Mouse (Mus musculus): ENCODE measurements at regions not wholly inside any gene's neighbourhood (a gene's known extent, or its start where the extent isn't known, plus 50 kb on each side); places are given as distances from the start of the nearest gene placed in this dataset.

DNA sequence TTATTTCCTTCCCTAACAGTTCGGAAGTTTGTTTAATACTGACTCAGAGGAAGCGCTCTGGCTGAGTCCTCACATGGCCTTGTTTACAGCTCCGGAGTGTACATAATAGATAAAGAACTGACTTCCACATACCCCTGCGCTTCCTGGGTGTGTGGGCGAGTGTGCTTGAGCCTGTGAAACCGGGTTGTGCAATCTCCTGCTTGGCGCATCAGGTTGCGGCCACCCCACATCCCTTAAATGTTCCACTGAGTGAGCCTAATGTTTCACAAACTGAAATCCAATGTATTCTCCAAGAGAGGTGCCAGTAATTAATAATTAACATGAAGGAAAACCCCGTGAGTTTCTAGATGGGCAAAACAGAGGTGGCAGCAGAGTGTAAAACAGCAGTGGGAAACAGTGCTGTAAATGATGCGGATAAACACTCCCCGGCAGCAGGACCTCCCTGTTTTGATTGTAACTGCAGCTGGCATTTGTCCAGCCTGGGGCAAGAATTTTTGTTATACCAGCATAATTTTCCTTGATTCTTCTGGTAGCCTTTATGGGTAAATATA is 175.2 kb upstream of the Cdkn2b start:
- H3K4me3 ChIP-seq (ENCODE audit: low read depth, low read length) = no peak overlapping the region
- H3K9ac ChIP-seq (ENCODE audit: low read length) = no peak overlapping the region
- DNase-seq (ENCODE audit: low spot score) = no peak
- no peak for ATAC-seq (replicated peaks; ENCODE audit: low FRiP score)
- no peak overlapping the region for H3K4me2 ChIP-seq (ENCODE audit: low read depth, low read length, severe bottlenecking)
- 68% methylated on average over 11 of the region's 11 CpGs for WGBS
- H3K9me3 ChIP-seq (ENCODE audit: control insufficient read depth, low read length) = no peaks in the 10 kb centered on the region
- H3K4me1 ChIP-seq (replicated peaks; ENCODE audit: control insufficient read depth, insufficient read depth, low read length) = no peaks in the 10 kb centered on the region
- no peak overlapping the region for H3K27ac ChIP-seq (ENCODE audit: low read depth, low read length)
- no peaks in the 10 kb centered on the region for H3K36me3 ChIP-seq (ENCODE audit: control insufficient read depth, insufficient read depth, low read length)
- H3K27me3 ChIP-seq (ENCODE audit: control insufficient read depth, insufficient read depth, low read length) = no peaks in the 10 kb centered on the region

DNA sequence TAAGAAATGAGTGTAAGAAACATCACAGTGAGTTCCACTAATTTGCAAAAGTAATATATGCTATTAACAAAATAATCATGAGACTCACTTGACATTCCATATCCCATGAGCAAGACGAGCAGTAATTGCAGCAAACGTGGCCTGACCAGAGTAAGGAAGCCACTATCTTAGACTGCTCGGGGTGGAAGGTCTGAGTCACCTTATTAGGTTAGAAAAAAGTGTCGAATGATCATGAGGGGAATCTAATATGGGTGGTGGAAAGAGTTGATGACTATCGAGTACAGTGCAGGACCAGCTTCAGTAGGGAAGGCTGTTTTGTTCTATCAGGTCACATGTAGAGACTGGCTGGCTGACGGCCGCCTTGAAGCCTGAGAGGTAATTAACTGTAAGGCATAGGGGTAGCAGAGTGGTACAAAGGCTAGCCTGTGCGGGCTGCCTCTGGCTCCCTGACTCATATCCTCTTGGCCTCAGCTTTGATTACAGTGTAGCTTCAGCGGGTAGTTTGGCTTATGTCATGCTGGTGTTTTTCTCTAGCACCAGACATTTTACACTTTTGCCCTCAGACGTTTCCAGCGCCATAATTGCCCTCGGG is 167.9 kb upstream of the Cdkn2b start:
- no peaks in the 10 kb centered on the region for H3K36me3 ChIP-seq (ENCODE audit: control insufficient read depth, insufficient read depth, low read length)
- H3K4me1 ChIP-seq (replicated peaks; ENCODE audit: control insufficient read depth, insufficient read depth, low read length) = no peaks in the 10 kb centered on the region
- ATAC-seq (replicated peaks; ENCODE audit: low FRiP score) = no peak
- H3K4me3 ChIP-seq (ENCODE audit: low read depth, low read length) = no peak overlapping the region
- no peaks in the 10 kb centered on the region for H3K9me3 ChIP-seq (ENCODE audit: control insufficient read depth, low read length)
- no peaks in the 10 kb centered on the region for H3K27me3 ChIP-seq (ENCODE audit: control insufficient read depth, insufficient read depth, low read length)
- no peak overlapping the region for H3K27ac ChIP-seq (ENCODE audit: low read depth, low read length)
- H3K9ac ChIP-seq (ENCODE audit: low read length) = no peak overlapping the region
- 81% methylated on average over 12 of the region's 12 CpGs for WGBS
- no peak for DNase-seq (ENCODE audit: low spot score)
- H3K4me2 ChIP-seq (ENCODE audit: low read depth, low read length, severe bottlenecking) = no peak overlapping the region

DNA sequence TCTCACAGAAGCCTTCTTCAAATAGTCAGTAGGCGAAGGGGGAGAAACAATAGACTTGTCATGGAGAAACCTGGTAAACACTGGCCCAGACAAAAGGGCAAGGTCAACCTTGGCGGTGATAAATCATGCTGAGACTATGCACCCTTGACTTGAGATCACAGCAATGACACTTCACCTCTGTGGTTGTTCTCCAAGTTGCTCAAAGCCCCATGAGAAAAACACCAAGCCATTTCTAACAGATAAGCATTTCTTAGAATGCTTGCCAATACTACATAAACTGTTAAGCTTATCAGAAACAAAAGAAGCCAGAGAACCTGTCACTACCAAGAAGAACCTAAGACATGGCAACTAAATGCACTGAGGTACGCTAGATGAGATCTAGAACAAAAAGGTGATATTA is 165.0 kb upstream of the Cdkn2b start:
- DNase-seq (ENCODE audit: low spot score) = no peak
- Histone ChIP-seq H3K4me1 (replicated peaks; ENCODE audit: control insufficient read depth, insufficient read depth, low read length) (no peaks in the 10 kb centered on the region), H3K36me3 (ENCODE audit: control insufficient read depth, insufficient read depth, low read length) (no peaks in the 10 kb centered on the region), H3K4me2 (ENCODE audit: low read depth, low read length, severe bottlenecking) (no peak overlapping the region), H3K4me3 (ENCODE audit: low read depth, low read length) (no peak overlapping the region), H3K9me3 (ENCODE audit: control insufficient read depth, low read length) (no peaks in the 10 kb centered on the region), H3K27me3 (ENCODE audit: control insufficient read depth, insufficient read depth, low read length) (no peaks in the 10 kb centered on the region), H3K27ac (ENCODE audit: low read depth, low read length) (no peak overlapping the region), H3K9ac (ENCODE audit: low read length) (no peak overlapping the region)
- 79% methylated on average over 3 of the region's 3 CpGs for WGBS
- ATAC-seq (replicated peaks; ENCODE audit: low FRiP score) = no peak

DNA sequence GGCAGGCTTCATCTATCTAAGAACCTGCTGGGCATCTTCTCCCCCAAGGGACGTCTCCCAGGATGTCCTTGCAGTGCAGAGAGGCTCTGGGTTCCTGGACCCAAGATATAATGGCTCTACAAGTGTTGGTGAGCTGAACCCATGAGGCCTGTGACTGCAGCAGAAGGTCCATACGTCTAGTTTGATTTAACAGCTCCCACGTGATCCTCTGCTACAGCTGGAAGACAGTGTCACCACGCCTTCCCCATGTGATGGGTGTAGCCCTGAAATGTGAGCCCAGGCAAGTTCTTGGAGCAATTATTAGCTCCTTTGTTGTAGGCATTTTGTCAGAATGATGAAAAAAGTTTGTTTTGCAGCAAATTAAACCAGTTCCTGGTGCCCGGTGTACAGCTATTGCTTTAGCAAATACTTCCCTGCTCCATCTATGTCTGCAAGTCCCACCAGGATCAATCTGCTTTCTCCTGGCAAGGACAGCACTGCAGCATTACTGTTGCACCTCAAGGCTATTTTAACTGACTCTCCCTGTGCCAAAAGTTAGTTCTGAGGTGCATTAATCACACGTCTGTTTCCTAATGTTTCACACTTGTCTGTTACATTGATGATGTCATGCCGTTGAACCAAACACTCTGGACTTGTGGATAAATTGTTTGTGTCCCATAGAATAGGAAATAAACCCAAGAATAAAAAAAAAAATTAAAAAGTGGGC is 164.2 kb upstream of the Cdkn2b start:
- Histone ChIP-seq H3K9me3 (ENCODE audit: control insufficient read depth, low read length) (no peaks in the 10 kb centered on the region), H3K9ac (ENCODE audit: low read length) (no peak overlapping the region), H3K4me3 (ENCODE audit: low read depth, low read length) (no peak overlapping the region), H3K27ac (ENCODE audit: low read depth, low read length) (no peak overlapping the region), H3K36me3 (ENCODE audit: control insufficient read depth, insufficient read depth, low read length) (no peaks in the 10 kb centered on the region), H3K4me1 (replicated peaks; ENCODE audit: control insufficient read depth, insufficient read depth, low read length) (no peaks in the 10 kb centered on the region), H3K27me3 (ENCODE audit: control insufficient read depth, insufficient read depth, low read length) (no peaks in the 10 kb centered on the region), H3K4me2 (ENCODE audit: low read depth, low read length, severe bottlenecking) (no peak overlapping the region)
- ATAC-seq (replicated peaks; ENCODE audit: low FRiP score) (no peak), DNase-seq (ENCODE audit: low spot score) (no peak)
- 82% methylated on average over 7 of the region's 7 CpGs for WGBS

DNA sequence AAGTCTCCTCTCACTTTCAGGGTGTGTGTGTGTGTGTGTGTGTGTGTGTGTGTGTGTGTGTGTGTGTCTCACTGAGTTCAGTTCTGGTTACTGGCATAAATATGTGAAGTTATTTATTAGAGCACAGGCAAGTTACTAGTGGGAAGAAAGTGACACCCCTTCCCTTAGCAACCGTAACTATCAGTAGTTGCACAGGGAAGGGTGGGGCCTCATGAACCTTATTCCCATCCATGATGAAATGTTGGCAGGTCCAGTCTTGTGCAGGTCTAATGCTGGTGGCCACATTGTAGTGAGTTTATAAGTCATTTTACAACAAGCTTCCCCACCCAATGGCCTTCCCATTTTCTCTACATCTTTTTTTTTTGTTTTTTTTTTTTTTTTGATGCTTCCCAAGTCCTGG is 160.6 kb upstream of the Cdkn2b start:
- no peaks in the 10 kb centered on the region for H3K9me3 ChIP-seq (ENCODE audit: control insufficient read depth, low read length)
- DNase-seq (ENCODE audit: low spot score) (no peak), ATAC-seq (replicated peaks; ENCODE audit: low FRiP score) (no peak)
- H3K36me3 ChIP-seq (ENCODE audit: control insufficient read depth, insufficient read depth, low read length) = no peaks in the 10 kb centered on the region
- H3K27ac ChIP-seq (ENCODE audit: low read depth, low read length) = no peak overlapping the region
- H3K4me1 ChIP-seq (replicated peaks; ENCODE audit: control insufficient read depth, insufficient read depth, low read length) = no peaks in the 10 kb centered on the region; the same call in 1 of the 2 replicates
- 100% methylated on average over 1 of the region's 1 CpGs for WGBS
- no peak overlapping the region for H3K4me2 ChIP-seq (ENCODE audit: low read depth, low read length, severe bottlenecking)
- H3K9ac ChIP-seq (ENCODE audit: low read length) = no peak overlapping the region
- H3K27me3 ChIP-seq (ENCODE audit: control insufficient read depth, insufficient read depth, low read length) = no peaks in the 10 kb centered on the region
- no peak overlapping the region for H3K4me3 ChIP-seq (ENCODE audit: low read depth, low read length)

GRCm38 (mm10) chr4:89470756-89471155 is 159.9 kb upstream of the Cdkn2b start:
- H3K36me3 ChIP-seq (ENCODE audit: control insufficient read depth, insufficient read depth, low read length) = no peaks in the 10 kb centered on the region
- 72% methylated on average over 2 of the region's 2 CpGs for WGBS
- no peak overlapping the region for H3K4me2 ChIP-seq (ENCODE audit: low read depth, low read length, severe bottlenecking)
- DNase-seq (ENCODE audit: low spot score) (no peak), ATAC-seq (replicated peaks; ENCODE audit: low FRiP score) (no peak)
- no peak overlapping the region for H3K9ac ChIP-seq (ENCODE audit: low read length)
- no peaks in the 10 kb centered on the region for H3K9me3 ChIP-seq (ENCODE audit: control insufficient read depth, low read length)
- H3K4me3 ChIP-seq (ENCODE audit: low read depth, low read length) = no peak overlapping the region
- no peaks in the 10 kb centered on the region; the same call in 1 of the 2 replicates for H3K4me1 ChIP-seq (replicated peaks; ENCODE audit: control insufficient read depth, insufficient read depth, low read length)
- H3K27me3 ChIP-seq (ENCODE audit: control insufficient read depth, insufficient read depth, low read length) = no peaks in the 10 kb centered on the region
- H3K27ac ChIP-seq (ENCODE audit: low read depth, low read length) = no peak overlapping the region

DNA sequence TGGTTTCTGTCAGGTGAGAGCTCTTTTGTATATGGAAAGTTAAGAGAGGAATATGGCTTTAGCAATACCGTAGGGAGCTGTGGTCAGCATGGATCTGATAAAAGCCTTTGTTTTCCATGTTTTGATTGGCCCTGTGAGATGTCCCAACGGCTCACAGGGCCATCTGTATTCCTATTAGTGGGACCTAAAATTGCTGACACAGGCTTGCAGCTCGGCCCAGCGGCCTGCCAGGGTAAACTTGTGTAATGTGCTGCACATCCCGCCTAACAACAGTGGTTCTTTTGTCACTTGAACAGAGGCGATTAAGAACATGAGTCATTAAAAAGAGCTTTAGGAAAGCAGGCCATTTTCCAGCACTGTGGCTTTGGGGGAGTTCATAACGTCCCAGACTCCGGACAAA is 159.0 kb upstream of the Cdkn2b start:
- peak; percentile 73 for DNase-seq (ENCODE audit: low spot score)
- WGBS = 8% methylated on average over 8 of the region's 8 CpGs
- Histone ChIP-seq H3K4me1 (replicated peaks; ENCODE audit: control insufficient read depth, insufficient read depth, low read length) (no peaks in the 10 kb centered on the region; the same call in 1 of the 2 replicates), H3K27me3 (ENCODE audit: control insufficient read depth, insufficient read depth, low read length) (no peaks in the 10 kb centered on the region), H3K4me3 (ENCODE audit: low read depth, low read length) (no peak overlapping the region), H3K36me3 (ENCODE audit: control insufficient read depth, insufficient read depth, low read length) (no peaks in the 10 kb centered on the region), H3K4me2 (ENCODE audit: low read depth, low read length, severe bottlenecking) (no peak overlapping the region), H3K9me3 (ENCODE audit: control insufficient read depth, low read length) (no peaks in the 10 kb centered on the region), H3K27ac (ENCODE audit: low read depth, low read length) (no peak overlapping the region), H3K9ac (ENCODE audit: low read length) (no peak overlapping the region)
- peak; percentile 94 for ATAC-seq (replicated peaks; ENCODE audit: low FRiP score)

- H3K9me3 ChIP-seq (ENCODE audit: control insufficient read depth, low read length) = no peaks in the 10 kb centered on the region
- H3K9ac ChIP-seq (ENCODE audit: low read length) = no peak overlapping the region
- no peak overlapping the region for H3K4me3 ChIP-seq (ENCODE audit: low read depth, low read length)
- H3K4me1 ChIP-seq (replicated peaks; ENCODE audit: control insufficient read depth, insufficient read depth, low read length) = no peaks in the 10 kb centered on the region; the same call in 1 of the 2 replicates
- H3K36me3 ChIP-seq (ENCODE audit: control insufficient read depth, insufficient read depth, low read length) = no peaks in the 10 kb centered on the region
- no peak overlapping the region for H3K4me2 ChIP-seq (ENCODE audit: low read depth, low read length, severe bottlenecking)
- H3K27ac ChIP-seq (ENCODE audit: low read depth, low read length) = no peak overlapping the region
- peak; percentile 12; the same call in 1 of the 2 replicates for ATAC-seq (replicated peaks; ENCODE audit: low FRiP score)
- H3K27me3 ChIP-seq (ENCODE audit: control insufficient read depth, insufficient read depth, low read length) = no peaks in the 10 kb centered on the region
- WGBS = 63% methylated on average over 3 of the region's 3 CpGs
- DNase-seq (ENCODE audit: low spot score) = no peak
Observed at GRCm38 (mm10) chr4:89469406-89469805, 158.6 kb upstream of the Cdkn2b start.

DNA sequence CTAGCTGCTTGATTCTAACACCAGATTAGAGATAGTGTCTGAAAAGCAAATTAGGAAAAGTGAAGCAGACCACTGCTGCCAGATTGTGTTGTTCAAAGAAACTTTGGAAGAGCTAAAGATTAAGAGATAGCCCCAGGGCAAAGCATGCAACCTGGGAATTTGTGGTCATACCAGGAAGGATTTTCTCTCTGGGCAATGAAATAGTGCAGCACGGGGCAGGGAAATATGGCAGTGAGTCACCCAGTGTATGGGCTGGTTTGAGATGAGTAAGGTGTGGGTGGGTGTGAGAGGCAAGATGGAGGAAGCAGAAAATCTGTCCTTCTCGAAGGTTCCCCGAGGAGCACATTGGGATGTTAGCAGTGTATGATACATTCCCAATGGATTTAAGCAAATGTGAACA is 155.9 kb upstream of the Cdkn2b start:
- Histone ChIP-seq H3K4me2 (ENCODE audit: low read depth, low read length, severe bottlenecking) (no peak overlapping the region), H3K4me1 (replicated peaks; ENCODE audit: control insufficient read depth, insufficient read depth, low read length) (no peaks in the 10 kb centered on the region; the same call in 1 of the 2 replicates), H3K4me3 (ENCODE audit: low read depth, low read length) (no peak overlapping the region), H3K9me3 (ENCODE audit: control insufficient read depth, low read length) (no peaks in the 10 kb centered on the region), H3K9ac (ENCODE audit: low read length) (no peak overlapping the region), H3K36me3 (ENCODE audit: control insufficient read depth, insufficient read depth, low read length) (no peaks in the 10 kb centered on the region), H3K27ac (ENCODE audit: low read depth, low read length) (no peak overlapping the region), H3K27me3 (ENCODE audit: control insufficient read depth, insufficient read depth, low read length) (no peaks in the 10 kb centered on the region)
- 93% methylated on average over 3 of the region's 3 CpGs for WGBS
- DNase-seq (ENCODE audit: low spot score) = no peak
- no peak for ATAC-seq (replicated peaks; ENCODE audit: low FRiP score)
